Mouse (Mus musculus): ENCODE results near the gene Ebf1. TPM values are rescaled to one million over a fixed set of nuclear protein-coding genes. Genes with fewer than 3 reads are reported as not detected.

The Ebf1 gene
- polyA plus RNA-seq, 1 experiment: 38.8 TPM

DNA sequence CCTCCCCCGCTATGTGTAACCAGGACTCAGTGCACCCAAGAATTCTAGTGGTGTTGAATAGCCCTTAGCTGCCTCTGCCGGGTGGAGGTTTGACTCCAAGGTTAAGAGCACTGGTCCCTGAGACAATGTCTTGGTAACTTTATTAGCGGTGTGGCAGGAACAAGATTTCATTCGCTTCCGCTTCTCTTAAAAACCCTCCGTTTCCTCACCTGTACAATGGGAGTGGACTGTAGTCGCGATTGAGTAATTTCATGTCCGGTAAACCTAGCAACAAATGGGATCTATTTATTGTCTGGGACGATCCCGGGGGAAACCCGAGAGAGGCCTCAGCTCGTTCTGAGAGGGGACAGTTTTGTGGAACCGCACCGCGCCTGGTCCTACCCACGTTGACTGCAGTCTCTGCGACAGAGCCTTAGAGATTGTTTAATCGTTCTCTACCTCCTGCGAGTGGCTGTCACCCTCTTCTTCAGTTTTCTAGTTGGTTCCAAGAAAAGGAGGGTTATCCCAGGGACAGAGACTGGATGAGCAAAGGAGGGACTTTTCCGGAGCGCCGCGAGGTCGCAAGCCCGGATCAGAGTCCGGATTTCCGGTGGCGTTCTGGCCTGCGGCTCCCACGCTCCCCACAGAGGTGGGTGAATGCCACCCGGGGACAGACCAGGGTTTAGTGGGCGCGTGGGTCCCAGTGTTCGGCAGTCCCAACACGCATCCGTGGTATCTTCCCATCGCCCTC, 4.3 kb upstream of the Ebf1 start:
- Histone ChIP-seq H3K27ac (replicated peaks; ENCODE audit: low read depth, low read length) (peak overlapping the region; percentile 70), H3K4me1 (ENCODE audit: control insufficient read depth, insufficient read depth, insufficient read length, low read length) (peaks cover 7% of the 10 kb centered on the region), H3K4me3 (ENCODE audit: insufficient read depth, low read depth, low read length) (peak overlapping the region; percentile 55)

DNA sequence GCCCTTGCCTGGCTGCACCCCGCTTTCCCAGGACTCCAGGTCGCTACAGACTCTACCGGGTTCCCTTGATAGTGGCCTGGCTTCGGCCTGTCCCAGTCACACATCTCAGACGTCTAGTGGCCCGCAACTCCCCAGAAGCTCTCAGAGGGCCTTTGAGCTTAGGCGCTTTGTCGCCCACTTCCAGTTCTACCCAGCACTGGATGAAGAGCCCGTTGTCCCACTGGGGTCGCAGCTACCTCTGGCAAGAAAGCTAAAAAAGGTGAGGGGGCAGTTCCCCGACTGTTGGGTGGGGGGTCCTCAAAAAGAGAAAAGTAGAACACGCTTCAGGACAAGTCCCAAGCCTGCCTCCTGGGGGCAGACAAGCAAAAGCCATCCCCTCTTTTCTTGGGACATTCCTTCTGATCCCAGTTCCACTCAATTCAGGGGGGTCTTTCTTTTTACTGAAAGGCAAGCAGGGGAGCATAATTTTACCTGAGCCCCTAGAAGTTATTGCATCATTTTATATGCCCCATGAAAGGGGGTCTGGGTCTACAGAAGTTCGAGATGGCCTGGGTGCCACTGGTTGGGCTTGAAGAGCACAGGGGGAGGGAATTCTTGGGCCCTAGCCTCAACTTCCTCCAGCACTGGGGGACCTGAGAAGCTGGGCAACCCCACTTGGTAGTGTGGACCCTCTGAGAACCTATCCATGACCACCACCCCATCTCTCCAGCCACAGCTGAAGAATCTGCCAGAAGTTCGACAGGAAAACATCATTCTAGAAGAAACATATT, 3.5 kb upstream of the Ebf1 start:
- Histone ChIP-seq H3K27ac (replicated peaks; ENCODE audit: low read depth, low read length) (peak overlapping the region; percentile 70), H3K4me1 (ENCODE audit: control insufficient read depth, insufficient read depth, insufficient read length, low read length) (peaks cover 7% of the 10 kb centered on the region), H3K4me3 (ENCODE audit: insufficient read depth, low read depth, low read length) (peak overlapping the region; percentile 55)

DNA sequence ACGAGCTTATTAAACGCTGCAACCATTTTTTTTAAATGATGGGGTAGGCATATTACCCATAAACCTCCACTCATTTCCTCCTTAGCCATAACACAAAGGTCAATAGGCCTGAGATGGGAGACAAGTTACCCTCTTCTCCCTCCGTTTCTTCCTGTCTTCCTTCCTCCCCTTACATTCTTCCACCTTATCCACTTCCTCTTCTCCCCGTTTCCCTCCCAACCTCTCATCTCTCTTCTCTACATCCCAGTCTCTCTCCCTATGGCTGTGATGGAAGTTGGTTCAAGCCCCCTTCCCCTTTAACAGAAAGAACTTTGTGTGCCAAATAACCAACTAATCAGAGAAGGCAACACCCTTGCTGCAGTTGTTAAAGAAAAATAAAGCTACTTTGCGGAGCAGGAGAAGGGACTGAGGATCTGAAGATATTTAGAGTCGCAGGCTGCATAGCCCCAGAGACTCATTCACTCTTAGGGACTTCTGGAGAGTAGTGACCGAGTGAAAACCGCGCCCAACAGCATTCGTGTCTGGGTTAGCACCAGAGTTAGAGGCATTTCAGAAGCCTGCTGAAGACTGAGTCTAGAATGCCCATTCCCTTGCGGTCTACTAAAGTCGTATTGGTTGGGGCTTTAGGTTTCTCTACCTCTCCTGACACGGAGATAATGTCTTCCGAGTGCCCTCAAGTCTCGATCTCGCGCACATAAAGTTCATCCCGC, 884 bp upstream of the Ebf1 start:
- peak overlapping the region; percentile 72 for H3K4me3 ChIP-seq (ENCODE audit: insufficient read depth, low read depth, low read length)
- peaks cover 7% of the 10 kb centered on the region for H3K4me1 ChIP-seq (ENCODE audit: control insufficient read depth, insufficient read depth, insufficient read length, low read length)
- peak overlapping the region; percentile 95 for H3K27ac ChIP-seq (replicated peaks; ENCODE audit: low read depth, low read length)

DNA sequence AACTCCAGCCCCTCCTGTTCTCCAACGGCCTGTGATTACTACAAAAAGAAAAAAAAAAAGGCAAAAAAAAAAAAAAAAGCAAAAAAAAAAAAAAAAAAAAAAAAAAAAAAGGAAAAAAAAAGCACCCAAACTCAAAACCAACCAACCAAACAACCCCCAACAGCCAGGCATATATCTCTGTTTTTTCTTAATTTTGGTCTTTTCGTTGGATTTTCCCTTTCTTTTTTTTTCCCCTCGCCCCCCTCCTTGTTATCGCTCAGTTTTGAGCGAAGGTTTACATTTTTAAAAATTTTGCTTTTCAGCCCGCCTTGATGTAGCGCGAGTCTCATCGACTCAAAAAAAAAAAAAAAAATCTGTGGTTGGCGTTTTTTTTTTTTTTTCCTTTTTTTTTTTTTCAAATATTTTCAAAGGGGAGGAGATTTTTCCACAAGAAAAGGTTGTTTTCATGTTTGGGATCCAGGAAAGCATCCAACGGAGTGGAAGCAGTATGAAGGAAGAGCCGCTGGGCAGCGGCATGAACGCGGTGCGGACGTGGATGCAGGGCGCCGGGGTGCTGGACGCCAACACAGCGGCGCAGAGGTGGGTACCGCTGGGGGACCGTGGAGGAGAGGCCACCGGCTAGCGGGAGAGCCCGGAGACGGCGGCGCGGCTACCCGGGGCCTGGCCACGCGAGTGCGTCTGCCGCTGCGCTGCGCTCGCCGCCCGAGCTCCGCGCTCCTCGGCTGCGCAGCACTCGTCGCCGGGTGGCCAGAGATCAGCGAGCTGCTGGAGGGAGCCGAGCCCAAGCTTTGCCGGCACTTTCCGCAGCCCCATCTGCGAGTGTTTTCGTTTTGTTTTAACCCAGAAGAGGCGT, 843 bp downstream of the Ebf1 start:
- H3K27ac ChIP-seq (replicated peaks; ENCODE audit: low read depth, low read length): peak overlapping the region; percentile 99
- H3K4me1 ChIP-seq (ENCODE audit: control insufficient read depth, insufficient read depth, insufficient read length, low read length): peaks cover 3% of the 10 kb centered on the region
- H3K4me3 ChIP-seq (ENCODE audit: insufficient read depth, low read depth, low read length): peak overlapping the region; percentile 100

DNA sequence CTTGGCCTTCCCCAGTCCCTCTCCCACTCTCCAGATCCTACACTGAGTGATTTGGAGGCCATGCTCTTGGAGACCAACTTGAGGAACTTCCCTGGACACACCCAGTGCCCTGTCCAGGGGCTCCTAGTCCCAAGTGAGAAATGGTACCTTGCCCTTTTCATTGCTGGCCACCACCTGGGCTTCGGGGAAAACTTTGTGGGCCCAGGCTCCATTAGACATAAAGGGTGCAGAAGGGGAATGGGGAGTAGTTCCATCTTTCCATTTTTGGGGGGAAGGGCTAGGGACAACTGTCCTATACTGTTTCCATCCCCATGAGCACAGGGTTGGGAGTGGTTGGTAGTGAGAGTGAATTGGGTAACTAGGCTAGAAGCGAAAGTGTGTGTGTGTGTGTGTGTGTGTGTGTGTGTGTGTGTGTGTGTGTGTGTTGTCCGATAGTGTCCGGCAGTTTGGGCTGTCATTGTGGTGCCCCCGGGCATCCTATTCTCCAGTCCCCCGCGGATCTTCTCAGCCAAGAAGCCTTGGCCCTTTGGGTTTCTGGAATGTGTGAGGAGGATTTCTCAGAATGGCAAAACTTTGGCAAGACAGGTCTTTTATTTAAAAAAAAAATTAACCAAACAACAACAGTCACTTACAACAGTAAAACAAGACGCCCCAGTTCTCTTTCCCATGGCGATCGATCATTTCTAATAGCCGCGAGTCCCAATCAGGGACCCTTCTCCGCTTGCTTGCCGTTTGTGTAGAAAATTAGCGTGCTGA, 2.2 kb downstream of the Ebf1 start:
- Histone ChIP-seq H3K4me1 (ENCODE audit: control insufficient read depth, insufficient read depth, insufficient read length, low read length) (peaks cover 3% of the 10 kb centered on the region), H3K4me3 (ENCODE audit: insufficient read depth, low read depth, low read length) (peak overlapping the region; percentile 100), H3K27ac (replicated peaks; ENCODE audit: low read depth, low read length) (peak overlapping the region; percentile 99)

DNA sequence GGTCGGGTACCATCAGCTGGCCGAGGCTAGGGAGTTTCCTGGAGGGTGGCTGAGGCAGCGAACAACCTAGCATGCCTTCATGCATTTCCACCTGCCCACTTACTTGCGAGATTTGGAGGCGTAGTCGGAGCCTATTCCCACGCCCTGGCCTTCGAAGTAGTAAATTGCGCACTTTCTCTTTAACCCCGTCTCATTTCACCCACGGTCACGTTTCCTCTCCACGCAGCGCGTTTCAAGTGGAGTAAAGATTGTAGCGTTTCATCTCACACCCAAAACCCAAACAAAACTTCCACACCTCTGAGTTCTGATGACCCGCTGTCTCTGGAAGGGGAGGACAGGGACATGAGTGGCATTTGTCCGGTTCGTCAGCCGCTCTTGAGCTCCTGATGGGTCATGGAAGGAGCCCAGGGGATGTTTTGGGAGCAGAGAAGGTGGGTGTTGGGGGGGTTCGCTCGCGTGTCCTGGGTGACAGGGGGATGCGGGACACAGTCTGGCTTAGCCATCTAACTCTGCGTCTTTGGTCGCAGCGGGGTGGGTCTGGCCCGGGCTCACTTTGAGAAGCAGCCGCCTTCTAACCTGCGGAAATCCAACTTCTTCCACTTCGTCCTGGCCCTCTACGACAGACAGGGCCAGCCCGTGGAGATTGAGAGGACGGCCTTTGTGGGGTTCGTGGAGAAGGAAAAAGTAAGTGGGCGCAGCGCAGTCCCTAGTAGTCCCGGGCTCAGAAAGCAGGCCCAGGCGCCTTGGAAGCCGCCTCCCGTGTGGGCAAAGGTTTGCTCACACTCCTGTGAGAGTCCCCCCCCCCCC, 3.0 kb downstream of the Ebf1 start:
- Histone ChIP-seq H3K4me1 (ENCODE audit: control insufficient read depth, insufficient read depth, insufficient read length, low read length) (peaks cover 7% of the 10 kb centered on the region), H3K27ac (replicated peaks; ENCODE audit: low read depth, low read length) (peak overlapping the region; percentile 99), H3K4me3 (ENCODE audit: insufficient read depth, low read depth, low read length) (peak overlapping the region; percentile 100)

DNA sequence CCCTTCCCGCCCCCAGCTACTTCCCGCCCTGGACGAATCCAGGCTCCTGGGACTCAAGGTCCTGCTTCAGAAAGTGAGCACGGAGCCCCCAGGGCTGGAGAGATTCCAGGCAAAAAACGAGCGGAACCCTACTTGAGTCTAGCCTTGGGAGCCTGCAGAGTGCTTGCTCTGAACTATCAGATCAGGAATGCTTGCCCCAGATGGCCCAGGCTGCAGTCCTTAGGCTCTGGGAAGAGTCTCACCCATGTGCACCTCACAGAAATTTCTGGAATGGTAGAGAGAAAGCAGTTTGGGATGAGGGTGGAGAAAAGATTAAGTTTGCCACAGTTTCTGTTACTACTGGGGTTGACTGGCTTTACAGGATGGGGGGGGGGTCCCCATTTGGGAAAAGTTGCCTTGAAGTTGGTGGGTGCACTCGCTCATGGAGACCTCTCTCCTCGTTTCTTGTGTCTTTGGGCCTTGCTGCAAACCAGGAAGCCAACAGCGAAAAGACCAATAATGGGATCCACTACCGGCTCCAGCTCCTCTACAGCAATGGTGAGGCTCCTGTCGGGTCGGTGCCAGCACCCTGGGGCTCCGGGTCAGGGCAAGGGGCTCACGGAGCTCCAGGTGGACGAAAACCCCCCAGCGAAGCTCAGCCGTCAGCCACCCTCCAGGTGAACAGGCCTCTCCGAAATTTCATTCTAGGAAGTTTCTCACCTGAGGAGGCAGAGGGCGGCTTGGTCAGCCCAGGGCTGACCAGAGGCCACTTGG, 3.8 kb downstream of the Ebf1 start:
- peaks cover 9% of the 10 kb centered on the region for H3K4me1 ChIP-seq (ENCODE audit: control insufficient read depth, insufficient read depth, insufficient read length, low read length)
- H3K4me3 ChIP-seq (ENCODE audit: insufficient read depth, low read depth, low read length): peak overlapping the region; percentile 100
- peak overlapping the region; percentile 84 for H3K27ac ChIP-seq (replicated peaks; ENCODE audit: low read depth, low read length)

DNA sequence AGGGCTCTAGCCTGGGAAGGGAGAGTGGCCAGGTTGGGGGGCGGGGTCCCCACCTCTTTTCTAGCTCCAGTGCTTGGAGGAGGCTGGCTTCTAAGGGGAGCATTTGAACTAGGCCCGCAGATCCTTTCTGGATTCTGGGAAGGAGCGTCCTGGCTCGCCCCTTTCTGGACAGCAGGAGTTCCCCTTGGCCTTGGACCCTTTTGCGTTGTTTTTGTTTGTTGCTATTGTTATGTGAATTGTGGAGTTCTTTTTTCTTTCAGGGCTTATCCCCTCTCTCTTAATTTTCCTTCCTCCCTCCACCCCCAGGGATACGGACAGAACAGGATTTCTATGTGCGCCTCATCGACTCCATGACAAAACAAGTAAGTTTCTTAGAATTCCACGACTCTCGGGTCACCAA, 4.5 kb downstream of the Ebf1 start:
- Histone ChIP-seq H3K27ac (replicated peaks; ENCODE audit: low read depth, low read length) (peak overlapping the region; percentile 84), H3K4me3 (ENCODE audit: insufficient read depth, low read depth, low read length) (peak overlapping the region; percentile 100), H3K4me1 (ENCODE audit: control insufficient read depth, insufficient read depth, insufficient read length, low read length) (peaks cover 10% of the 10 kb centered on the region)

DNA sequence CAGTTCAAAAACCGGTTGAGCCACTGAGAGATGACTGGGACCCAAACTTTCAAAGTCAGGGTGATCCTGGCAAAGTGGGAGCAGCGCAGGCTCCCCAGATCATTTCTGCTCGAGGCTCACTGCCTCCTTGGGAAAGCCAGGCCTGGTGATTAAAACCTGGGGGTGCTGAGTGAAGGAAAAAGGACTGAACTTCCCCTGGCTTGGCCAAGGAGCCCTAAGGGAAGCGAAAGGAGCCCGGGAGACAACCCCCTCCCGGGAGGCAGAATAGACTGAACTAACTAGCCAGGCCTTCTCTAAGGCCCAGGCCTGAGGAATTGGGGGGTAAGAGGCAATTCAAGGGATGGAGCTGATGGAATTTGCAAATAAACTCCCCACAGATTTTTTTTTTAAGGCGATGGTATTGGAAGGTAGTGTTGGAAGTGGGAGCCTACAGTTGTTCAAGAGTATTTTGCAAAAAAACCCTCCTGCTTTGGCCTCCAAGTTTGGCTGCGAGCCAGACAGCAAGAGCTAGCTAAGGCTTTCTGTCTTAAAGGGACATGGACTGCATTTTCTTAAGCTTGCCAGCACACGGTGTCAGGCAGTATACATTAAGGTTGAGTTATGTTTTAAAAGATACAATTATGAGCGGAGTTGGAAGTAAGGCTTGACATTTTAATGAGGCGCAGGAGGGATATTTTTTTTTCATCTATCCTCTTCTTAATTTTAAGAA, 5.1 kb downstream of the Ebf1 start:
- H3K27ac ChIP-seq (replicated peaks; ENCODE audit: low read depth, low read length): peak overlapping the region; percentile 84
- peaks cover 10% of the 10 kb centered on the region for H3K4me1 ChIP-seq (ENCODE audit: control insufficient read depth, insufficient read depth, insufficient read length, low read length)
- peak overlapping the region; percentile 100 for H3K4me3 ChIP-seq (ENCODE audit: insufficient read depth, low read depth, low read length)

DNA sequence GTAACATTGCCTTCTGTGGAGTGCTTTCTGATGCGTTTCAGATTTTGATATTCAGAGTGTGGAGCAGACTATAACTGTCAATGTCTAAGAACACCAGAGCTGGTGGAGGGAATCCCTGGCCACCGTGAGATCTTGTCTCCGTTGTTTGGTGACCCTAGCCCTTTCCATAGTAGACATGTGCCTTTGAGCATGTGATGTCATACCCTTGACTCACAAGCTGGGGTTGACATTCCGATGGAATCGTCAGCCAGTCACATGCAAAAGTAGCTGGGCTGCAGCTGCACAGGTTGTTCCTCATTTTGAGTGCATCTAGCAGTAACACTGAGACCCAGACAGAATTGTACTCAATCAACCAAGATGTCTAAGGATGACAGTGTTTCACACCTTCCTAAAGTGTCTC, 7.4 kb downstream of the Ebf1 start:
- peak overlapping the region; percentile 2; the same call in 1 of the 2 replicates for H3K4me3 ChIP-seq (ENCODE audit: insufficient read depth, low read depth, low read length)
- peaks cover 16% of the 10 kb centered on the region for H3K4me1 ChIP-seq (ENCODE audit: control insufficient read depth, insufficient read depth, insufficient read length, low read length)
- H3K27ac ChIP-seq (replicated peaks; ENCODE audit: low read depth, low read length): peak overlapping the region; percentile 66

DNA sequence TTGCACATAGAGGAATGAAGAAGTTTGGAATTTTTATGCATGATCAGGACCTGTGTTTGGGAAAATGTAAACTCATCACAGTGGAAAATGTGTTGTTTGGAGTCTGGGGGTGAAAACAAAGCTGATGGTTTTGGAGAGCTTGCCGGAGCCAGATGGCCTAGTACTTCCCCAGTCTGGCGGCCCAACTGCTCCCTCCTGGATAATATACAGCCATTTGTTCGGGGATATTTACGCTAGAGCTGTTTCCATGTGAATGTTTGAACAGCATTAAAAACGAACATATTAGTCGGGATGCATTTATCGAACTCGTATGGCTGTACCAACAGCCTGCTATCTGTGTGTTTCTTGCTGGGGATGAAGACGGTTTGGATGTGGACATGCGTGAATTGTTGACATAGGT, 8.9 kb downstream of the Ebf1 start:
- H3K27ac ChIP-seq (replicated peaks; ENCODE audit: low read depth, low read length): peak overlapping the region; percentile 37; the same call in 1 of the 2 replicates
- no peak overlapping the region for H3K4me3 ChIP-seq (ENCODE audit: insufficient read depth, low read depth, low read length)
- H3K4me1 ChIP-seq (ENCODE audit: control insufficient read depth, insufficient read depth, insufficient read length, low read length): peaks cover 16% of the 10 kb centered on the region

DNA sequence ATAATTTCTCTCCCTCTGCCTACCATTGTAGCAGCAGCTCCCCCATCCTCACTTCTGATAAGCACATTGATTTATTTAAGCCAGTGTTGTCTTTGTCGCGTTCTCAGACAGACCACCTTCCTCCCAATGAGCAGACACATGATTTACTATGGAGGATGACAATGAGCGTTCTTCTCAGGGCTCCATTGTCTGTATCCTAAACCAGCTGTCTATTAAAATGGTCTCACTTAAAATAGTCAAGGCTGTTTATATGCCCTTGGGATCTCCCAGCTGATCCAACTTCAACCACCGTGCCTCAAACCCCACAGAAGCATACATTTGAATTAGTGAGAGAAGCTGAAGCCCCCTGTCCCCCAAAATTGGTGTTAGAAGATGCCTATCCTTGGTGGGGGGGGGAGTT, 11.3 kb downstream of the Ebf1 start:
- Histone ChIP-seq H3K27ac (replicated peaks; ENCODE audit: low read depth, low read length) (0 out of 2 replicates have a peak overlapping the region, but pooled peaks have one; percentile 34), H3K4me1 (ENCODE audit: control insufficient read depth, insufficient read depth, insufficient read length, low read length) (peaks cover 16% of the 10 kb centered on the region; the same call in 1 of the 2 replicates), H3K4me3 (ENCODE audit: insufficient read depth, low read depth, low read length) (no peak overlapping the region)

Data from brown adipose tissue, adult 24 weeks (tissue).